Mouse (Mus musculus): ENCODE data around the gene Gja4. TPM values are rescaled to one million over a fixed set of nuclear protein-coding genes. Genes with fewer than 3 reads are reported as not detected.

Gene Gja4
- 7.5 and 8.3 TPM in 2 replicates for polyA plus RNA-seq (2012; rRNA removed)

DNA sequence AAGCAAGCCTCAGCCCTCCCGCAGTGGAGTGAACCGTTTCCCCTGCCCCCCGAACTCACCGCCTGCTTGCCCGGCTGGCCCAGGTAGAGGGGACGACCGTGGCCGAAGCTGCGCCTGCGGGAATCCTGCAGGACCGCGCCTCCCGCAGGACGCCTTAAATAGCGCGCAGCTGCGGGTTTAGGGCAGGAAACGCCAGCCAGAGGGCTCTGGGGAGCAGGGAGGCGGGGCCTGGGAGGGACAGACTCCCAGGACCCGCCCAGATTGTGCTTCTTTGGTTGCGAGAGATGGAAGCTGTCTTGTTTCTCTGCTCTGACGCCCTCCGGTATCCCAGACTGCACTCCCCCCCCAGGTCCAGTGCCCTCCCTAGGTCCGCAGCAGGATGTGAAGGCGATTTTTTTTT lies at the start of gene Gja4:
TSS of gene Gja4 (minus strand) at position 179 of the 400 bp plus-strand sequence.
- Histone ChIP-seq H3K27me3 (ENCODE audit: control insufficient read depth, insufficient read depth, low read length) (no peaks in the 10 kb centered on the region), H3K4me1 (ENCODE audit: control insufficient read depth, insufficient read depth, low read length) (peaks cover 8% of the 10 kb centered on the region; the same call in 1 of the 2 replicates), H3K4me3 (replicated peaks; ENCODE audit: insufficient read depth, low read depth, low read length) (peak within 1 kb of the TSS; percentile 63), H3K27ac (ENCODE audit: insufficient read depth, low read length) (no peak within 1 kb of the TSS)
- peak; percentile 63 to 68 for DNase-seq
- TF ChIP-seq CTCF (IDR thresholded peaks at IDR 0.05; ENCODE audit: borderline replicate concordance, insufficient read depth, low read depth, low read length) (no peak), POLR2A (IDR thresholded peaks at IDR 0.05; ENCODE audit: borderline replicate concordance, insufficient read depth, low read length) (no peak)
- WGBS = under 1% methylated on average over 25 of the region's 25 CpGs

- no peaks in the 10 kb centered on the region for H3K27me3 ChIP-seq (ENCODE audit: control insufficient read depth, insufficient read depth, low read length)
- TF ChIP-seq POLR2A (IDR thresholded peaks at IDR 0.05; ENCODE audit: borderline replicate concordance, insufficient read depth, low read length) (no peak), CTCF (IDR thresholded peaks at IDR 0.05; ENCODE audit: borderline replicate concordance, insufficient read depth, low read depth, low read length) (peak; percentile 32; the same call in 1 of the 2 replicates)
- no peaks in the 10 kb centered on the region; the same call in 1 of the 2 replicates for H3K4me1 ChIP-seq (ENCODE audit: control insufficient read depth, insufficient read depth, low read length)
- no peak overlapping the region for H3K4me3 ChIP-seq (replicated peaks; ENCODE audit: insufficient read depth, low read depth, low read length)
- WGBS = 63% methylated on average over 4 of the region's 4 CpGs
- no peak overlapping the region for H3K27ac ChIP-seq (ENCODE audit: insufficient read depth, low read length)
- DNase-seq = no peak
Observed at GRCm38 (mm10) chr4:127363331-127363730, 49.5 kb upstream of the Gja4 start.

DNA sequence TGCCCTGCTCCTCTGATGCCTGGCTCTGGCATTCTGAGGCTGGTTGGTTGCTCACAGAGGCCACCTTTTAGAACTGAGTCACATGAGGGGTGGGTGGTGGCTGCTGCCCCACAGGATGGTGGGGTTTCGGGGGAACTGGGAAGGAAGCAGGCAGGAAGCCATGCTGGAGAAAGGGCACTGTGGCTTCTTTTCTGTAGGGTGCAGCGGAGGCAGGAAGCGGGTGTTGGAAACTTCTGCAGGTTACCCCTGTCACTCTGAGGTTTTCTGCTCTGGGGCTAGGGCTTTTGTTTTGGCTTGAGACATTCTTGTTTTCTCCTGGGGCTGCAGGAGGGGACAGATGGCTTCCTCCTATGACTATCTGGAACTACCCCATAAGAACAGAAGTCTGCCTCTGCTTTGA lies 48.7 kb upstream of the Gja4 start:
- Histone ChIP-seq H3K27me3 (ENCODE audit: control insufficient read depth, insufficient read depth, low read length) (no peaks in the 10 kb centered on the region), H3K4me3 (replicated peaks; ENCODE audit: insufficient read depth, low read depth, low read length) (no peak overlapping the region), H3K27ac (ENCODE audit: insufficient read depth, low read length) (no peak overlapping the region), H3K4me1 (ENCODE audit: control insufficient read depth, insufficient read depth, low read length) (no peaks in the 10 kb centered on the region; the same call in 1 of the 2 replicates)
- no peak for DNase-seq
- TF ChIP-seq POLR2A (IDR thresholded peaks at IDR 0.05; ENCODE audit: borderline replicate concordance, insufficient read depth, low read length) (no peak), CTCF (IDR thresholded peaks at IDR 0.05; ENCODE audit: borderline replicate concordance, insufficient read depth, low read depth, low read length) (no peak)
- whole genome bisulfite sequencing = 82% methylated on average over 3 of the region's 3 CpGs

- TF ChIP-seq POLR2A (IDR thresholded peaks at IDR 0.05; ENCODE audit: borderline replicate concordance, insufficient read depth, low read length) (no peak), CTCF (IDR thresholded peaks at IDR 0.05; ENCODE audit: borderline replicate concordance, insufficient read depth, low read depth, low read length) (no peak)
- DNase-seq = no peak
- Histone ChIP-seq H3K4me3 (replicated peaks; ENCODE audit: insufficient read depth, low read depth, low read length) (no peak within 1 kb of the TSS), H3K4me1 (ENCODE audit: control insufficient read depth, insufficient read depth, low read length) (no peaks in the 10 kb centered on the region; the same call in 1 of the 2 replicates), H3K27ac (ENCODE audit: insufficient read depth, low read length) (no peak within 1 kb of the TSS), H3K27me3 (ENCODE audit: control insufficient read depth, insufficient read depth, low read length) (no peaks in the 10 kb centered on the region)
- 37% methylated on average over 5 of the region's 5 CpGs for WGBS
Observed at GRCm38 (mm10) chr4:127358018-127358417, 44.2 kb upstream of the Gja4 start, which contains the start of gene Gjb5. Gene Gjb5, minus strand, starts transcription at chr4:127358181.

GRCm38 (mm10) chr4:127354506-127355485 lies 41.0 kb upstream of the Gja4 start:
- TF ChIP-seq CTCF (IDR thresholded peaks at IDR 0.05; ENCODE audit: borderline replicate concordance, insufficient read depth, low read depth, low read length) (no peak), POLR2A (IDR thresholded peaks at IDR 0.05; ENCODE audit: borderline replicate concordance, insufficient read depth, low read length) (no peak)
- Histone ChIP-seq H3K27me3 (ENCODE audit: control insufficient read depth, insufficient read depth, low read length) (no peaks in the 10 kb centered on the region), H3K27ac (ENCODE audit: insufficient read depth, low read length) (no peak overlapping the region), H3K4me3 (replicated peaks; ENCODE audit: insufficient read depth, low read depth, low read length) (no peak overlapping the region), H3K4me1 (ENCODE audit: control insufficient read depth, insufficient read depth, low read length) (no peaks in the 10 kb centered on the region; the same call in 1 of the 2 replicates)
- 63% methylated on average over 15 of the region's 15 CpGs for WGBS
- DNase-seq = no peak

DNA sequence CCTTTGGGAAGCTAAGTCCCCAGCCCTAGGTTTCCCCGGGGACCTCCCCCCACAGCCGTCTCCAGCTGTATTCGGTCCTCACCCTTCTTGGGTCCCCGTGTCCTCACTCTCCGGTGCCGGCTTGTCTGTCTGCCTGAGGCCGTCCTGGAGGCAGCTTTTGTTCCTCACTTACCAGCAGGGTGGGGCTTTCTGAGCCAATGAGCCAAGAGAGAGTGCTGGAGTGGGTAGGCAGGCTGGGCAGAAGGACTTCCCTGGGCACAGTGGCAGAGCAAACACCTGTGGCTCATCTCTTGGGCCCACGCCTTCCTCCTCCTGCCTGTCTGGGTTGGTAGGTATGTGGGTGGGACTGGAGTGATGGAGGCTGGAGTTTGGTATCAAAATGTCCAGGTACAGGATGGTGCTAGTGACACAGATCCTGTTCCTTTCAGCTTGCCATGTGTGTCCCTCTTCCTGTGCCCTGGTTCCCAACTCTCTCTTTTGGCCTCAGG lies 40.2 kb upstream of the Gja4 start, which contains the start of gene Gjb4:
TSS of gene Gjb4 (minus strand) at position 131 of the 488 bp plus-strand sequence.
- Histone ChIP-seq H3K4me1 (ENCODE audit: control insufficient read depth, insufficient read depth, low read length) (no peaks in the 10 kb centered on the region), H3K27me3 (ENCODE audit: control insufficient read depth, insufficient read depth, low read length) (no peaks in the 10 kb centered on the region), H3K27ac (ENCODE audit: insufficient read depth, low read length) (no peak within 1 kb of the TSS), H3K4me3 (replicated peaks; ENCODE audit: insufficient read depth, low read depth, low read length) (no peak within 1 kb of the TSS)
- WGBS = 49% methylated on average over 8 of the region's 8 CpGs
- DNase-seq = no peak
- TF ChIP-seq POLR2A (IDR thresholded peaks at IDR 0.05; ENCODE audit: borderline replicate concordance, insufficient read depth, low read length) = no peak
- no peak for TF ChIP-seq CTCF (IDR thresholded peaks at IDR 0.05; ENCODE audit: borderline replicate concordance, insufficient read depth, low read depth, low read length)

DNA sequence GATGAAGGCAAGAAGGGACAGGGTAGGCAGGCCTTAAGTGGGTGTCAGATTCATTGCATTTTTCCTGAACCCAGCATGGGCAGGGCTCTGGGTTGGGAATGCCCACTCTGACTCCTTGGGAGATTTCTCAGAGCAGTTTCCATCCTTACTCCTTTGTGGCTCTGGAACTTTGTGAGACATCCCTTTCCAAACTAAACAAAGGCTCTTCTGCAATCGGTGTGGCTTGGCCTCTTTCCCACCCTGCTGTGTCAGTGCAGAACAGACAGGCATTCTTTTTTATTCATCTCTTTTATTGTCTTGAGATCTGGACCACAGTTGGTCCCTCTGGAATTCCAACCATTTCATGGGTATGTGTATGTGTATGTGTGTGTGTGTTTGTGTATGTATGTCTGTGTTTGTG lies 38.8 kb upstream of the Gja4 start:
- WGBS = 17% methylated on average over 1 of the region's 1 CpGs

More for the DNA sequence above, 38.8 kb upstream of the Gja4 start:
- no peak overlapping the region for H3K4me3 ChIP-seq (replicated peaks; ENCODE audit: insufficient read depth, low read depth, low read length)
- no peak overlapping the region for H3K27ac ChIP-seq (ENCODE audit: insufficient read depth, low read length)
- H3K4me1 ChIP-seq (ENCODE audit: control insufficient read depth, insufficient read depth, low read length) = no peaks in the 10 kb centered on the region
- DNase-seq = no peak
- no peak for TF ChIP-seq POLR2A (IDR thresholded peaks at IDR 0.05; ENCODE audit: borderline replicate concordance, insufficient read depth, low read length)
- no peak for TF ChIP-seq CTCF (IDR thresholded peaks at IDR 0.05; ENCODE audit: borderline replicate concordance, insufficient read depth, low read depth, low read length)
- no peaks in the 10 kb centered on the region for H3K27me3 ChIP-seq (ENCODE audit: control insufficient read depth, insufficient read depth, low read length)
